Mouse (Mus musculus) hindbrain, embryonic 11.5 days (tissue): ENCODE results near the gene Zfpm1. TPM values are rescaled to one million over a fixed set of nuclear protein-coding genes. Genes with fewer than 3 reads are reported as not detected.

ENCODE experiments used
- ATAC-seq: fragments of 200-750 bp; cut with Nextera tagmentation; 2 replicates; pipeline ENCODE4 v1.8.0; 2017; ENCODE audit warnings: mild to moderate bottlenecking, moderate TSS enrichment, moderate library complexity; ENCODE audit not compliant: low FRiP score
- DNase-seq: peaks from one replicate; pipeline ENCODE4 v3.0.0-alpha.2; 2015; ENCODE audit warnings: low spot score
- H3K27ac ChIP-seq: fragments of 300-500 bp; sonication (generic); 2 replicates; pipeline ENCODE4 v1.5.1; 2014; ENCODE audit warnings: mild to moderate bottlenecking, low read depth, low read length
- H3K27me3 ChIP-seq: fragments of 300-500 bp; sonication (generic); 2 replicates; pipeline ENCODE4 v1.6.1; 2014; ENCODE audit warnings: mild to moderate bottlenecking, low read length, moderate library complexity, mixed read lengths; ENCODE audit not compliant: control insufficient read depth, insufficient read depth
- H3K36me3 ChIP-seq: fragments of 300-500 bp; sonication (generic); 2 replicates; pipeline ENCODE4 v1.6.1; 2014; ENCODE audit warnings: mild to moderate bottlenecking, low read length, moderate library complexity, mixed read lengths; ENCODE audit not compliant: control insufficient read depth, insufficient read depth
- H3K4me1 ChIP-seq: fragments of 300-500 bp; sonication (generic); replicated peaks from 2 replicates; pipeline ENCODE4 v1.6.1; 2014; ENCODE audit warnings: low read length, mixed read lengths; ENCODE audit not compliant: control insufficient read depth, insufficient read depth
- H3K4me2 ChIP-seq: fragments of 300-500 bp; sonication (generic); replicated peaks from 2 replicates; pipeline ENCODE4 v1.6.1; 2014; ENCODE audit warnings: mild to moderate bottlenecking, low read depth, low read length
- H3K4me3 ChIP-seq: fragments of 300-500 bp; sonication (generic); 2 replicates; pipeline ENCODE4 v1.5.1; 2014; ENCODE audit warnings: low read depth, low read length
- H3K9ac ChIP-seq: fragments of 300-500 bp; sonication (generic); 2 replicates; pipeline ENCODE4 v1.6.1; 2014; ENCODE audit warnings: low read depth, low read length
- H3K9me3 ChIP-seq: fragments of 300-500 bp; sonication (generic); 2 replicates; pipeline ENCODE4 v1.6.1; 2016; ENCODE audit warnings: low read length; ENCODE audit not compliant: control insufficient read depth
- WGBS: fragments of 180-500 bp; shearing (Covaris S2); extraction: QIAGEN DNeasy Blood & Tissue Kit; methylation state at CpG from one replicate; pipeline ENCODE4 v1.1.7; 2014; 5-methylcytosine and 5-hydroxymethylcytosine counted together
- polyA plus RNA-seq: library from polyadenylated mRNA; unstranded; fragments of >200 nt; fragmentation: Nextera tagmentation; extraction: Ambion mirVana; gene quantifications from 2 replicates; pipeline ENCODE4 v1.2.1, GENCODE M21; 2014

Gene Zfpm1
- polyA plus RNA-seq, 1 experiment from 2014 or later = 1.9 TPM

GRCm38 (mm10) chr8:122284659-122285261 is 2.8 kb downstream of the Zfpm1 start:
- Histone ChIP-seq H3K4me1 (peaks cover 15% of the 10 kb centered on the region), H3K4me3 (peak overlapping the region; percentile 65), H3K36me3 (no peaks in the 10 kb centered on the region), H3K4me2 (peak overlapping the region; percentile 98), H3K9ac (peak overlapping the region; percentile 70; the same call in 1 of the 2 replicates), H3K27ac (peak overlapping the region; percentile 77), H3K9me3 (no peaks in the 10 kb centered on the region), H3K27me3 (peaks cover 20% of the 10 kb centered on the region)
- ATAC-seq (no peak), DNase-seq (peak; percentile 54)
- WGBS = 9% methylated on average over 21 of the region's 21 CpGs

DNA sequence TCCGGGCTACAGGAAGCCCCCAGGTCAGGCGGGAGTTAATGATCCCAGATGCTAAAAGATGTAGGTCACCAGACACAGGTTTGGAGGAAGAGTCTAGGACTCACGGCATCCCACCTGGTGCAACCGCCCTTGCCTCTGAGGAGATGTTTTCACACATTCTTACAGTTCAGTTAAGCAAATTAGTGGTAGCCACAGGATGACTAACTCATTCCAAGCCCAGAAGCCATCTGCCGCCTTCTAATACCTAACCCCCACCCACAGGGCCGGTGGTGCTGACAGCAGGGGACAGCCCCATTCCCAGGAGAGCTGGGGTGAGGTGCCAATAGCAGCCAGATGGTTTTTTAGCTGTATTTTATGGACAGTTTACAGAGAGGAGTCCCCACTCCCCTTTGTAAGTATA is 3.8 kb downstream of the Zfpm1 start:
- no peak for ATAC-seq
- H3K27ac ChIP-seq = no peak overlapping the region
- peaks cover 20% of the 10 kb centered on the region for H3K27me3 ChIP-seq
- H3K4me1 ChIP-seq = peaks cover 13% of the 10 kb centered on the region
- no peak overlapping the region for H3K4me2 ChIP-seq
- no peaks in the 10 kb centered on the region for H3K9me3 ChIP-seq
- 58% methylated on average over 6 of the region's 6 CpGs for WGBS
- no peak overlapping the region for H3K9ac ChIP-seq
- no peak overlapping the region for H3K4me3 ChIP-seq
- no peak for DNase-seq
- H3K36me3 ChIP-seq = no peaks in the 10 kb centered on the region

DNA sequence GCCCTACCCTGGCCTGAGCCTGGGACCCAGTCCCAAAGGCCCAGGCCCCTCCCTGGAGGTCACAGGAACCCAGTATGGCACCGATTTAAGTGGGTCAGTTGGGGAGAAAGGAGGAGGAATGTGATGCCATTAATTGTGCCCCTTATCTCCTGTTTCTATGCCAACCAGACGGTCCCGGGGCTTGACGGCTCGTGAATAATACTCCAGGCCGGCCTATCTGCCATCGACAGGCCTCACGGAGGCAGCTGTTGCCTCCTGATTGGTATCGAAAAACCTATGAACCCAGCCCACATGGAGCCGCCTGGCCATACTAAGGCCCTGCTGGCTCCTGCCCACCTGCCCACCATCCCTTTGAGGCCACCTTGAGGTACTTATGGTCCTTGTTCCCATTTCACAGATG is 5.0 kb downstream of the Zfpm1 start:
- DNase-seq (no peak), ATAC-seq (no peak)
- Histone ChIP-seq H3K9me3 (no peaks in the 10 kb centered on the region), H3K4me1 (peaks cover 16% of the 10 kb centered on the region), H3K27me3 (peaks cover 20% of the 10 kb centered on the region), H3K27ac (no peak overlapping the region), H3K4me2 (0 out of 2 replicates have a peak overlapping the region, but pooled peaks have one; percentile 11), H3K4me3 (no peak overlapping the region), H3K9ac (no peak overlapping the region), H3K36me3 (no peaks in the 10 kb centered on the region)
- 82% methylated on average over 10 of the region's 10 CpGs for whole genome bisulfite sequencing

- no peaks in the 10 kb centered on the region for H3K36me3 ChIP-seq
- WGBS = 77% methylated on average over 8 of the region's 8 CpGs
- peaks cover 16% of the 10 kb centered on the region for H3K4me1 ChIP-seq
- H3K27ac ChIP-seq = no peak overlapping the region
- H3K27me3 ChIP-seq = peaks cover 17% of the 10 kb centered on the region; the same call in 1 of the 2 replicates
- H3K4me2 ChIP-seq = no peak overlapping the region
- H3K9ac ChIP-seq = no peak overlapping the region
- no peak for ATAC-seq
- no peak for DNase-seq
- no peaks in the 10 kb centered on the region for H3K9me3 ChIP-seq
- no peak overlapping the region for H3K4me3 ChIP-seq
Observed at GRCm38 (mm10) chr8:122287742-122288141, 5.8 kb downstream of the Zfpm1 start.

- Histone ChIP-seq H3K27ac (no peak overlapping the region), H3K4me1 (peaks cover 10% of the 10 kb centered on the region), H3K9me3 (no peaks in the 10 kb centered on the region), H3K27me3 (peaks cover 12% of the 10 kb centered on the region; the same call in 1 of the 2 replicates), H3K4me3 (no peak overlapping the region), H3K4me2 (no peak overlapping the region), H3K9ac (no peak overlapping the region), H3K36me3 (no peaks in the 10 kb centered on the region)
- DNase-seq (no peak), ATAC-seq (no peak)
- WGBS = 87% methylated on average over 3 of the region's 3 CpGs
Observed at GRCm38 (mm10) chr8:122288344-122288743, 6.4 kb downstream of the Zfpm1 start.

DNA sequence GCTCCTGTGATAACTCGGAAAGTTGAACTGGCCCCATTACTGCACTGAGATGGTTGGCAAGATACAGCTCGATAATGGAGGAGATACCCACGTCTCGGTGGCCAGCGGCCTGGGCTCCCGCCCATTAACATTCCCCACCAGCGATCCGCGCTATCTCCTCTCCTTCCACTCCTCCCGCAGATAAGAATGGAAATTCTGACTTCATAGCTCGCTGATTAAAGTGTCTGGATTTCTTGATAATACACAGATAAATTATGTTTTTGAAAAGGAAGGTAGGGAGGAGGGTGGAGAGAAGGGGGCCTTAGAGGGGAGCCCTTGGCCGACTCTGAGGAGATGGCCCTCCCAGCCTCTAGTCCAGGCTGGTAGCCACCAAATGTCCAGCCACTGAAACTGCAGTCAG is 9.1 kb downstream of the Zfpm1 start:
- Histone ChIP-seq H3K4me3 (no peak overlapping the region), H3K9ac (no peak overlapping the region), H3K4me1 (peaks cover 8% of the 10 kb centered on the region), H3K36me3 (no peaks in the 10 kb centered on the region), H3K27ac (peak overlapping the region; percentile 56), H3K27me3 (no peaks in the 10 kb centered on the region), H3K4me2 (no peak overlapping the region), H3K9me3 (no peaks in the 10 kb centered on the region)
- WGBS = 81% methylated on average over 12 of the region's 12 CpGs
- no peak for ATAC-seq
- no peak for DNase-seq

DNA sequence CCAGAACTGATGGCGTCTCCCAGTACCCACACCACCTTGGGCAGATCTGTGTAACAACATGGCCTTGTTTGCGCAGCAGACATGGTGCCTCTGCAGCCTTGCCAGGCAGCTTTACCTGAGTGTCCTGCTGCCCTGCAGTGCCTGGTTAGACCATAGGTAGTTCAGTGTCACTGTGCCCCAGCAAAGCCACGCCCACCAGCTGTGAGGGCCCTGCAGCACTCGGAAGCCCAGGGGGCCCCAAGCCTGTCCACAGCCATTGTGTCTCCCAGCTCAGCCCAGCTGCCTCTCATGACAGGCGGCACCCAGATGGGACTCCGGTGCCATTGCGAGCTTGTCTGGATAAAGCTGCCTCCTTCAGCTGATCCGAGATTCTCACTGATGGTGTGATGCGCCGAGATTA is 9.6 kb downstream of the Zfpm1 start:
- Histone ChIP-seq H3K27me3 (no peaks in the 10 kb centered on the region), H3K4me2 (no peak overlapping the region), H3K27ac (peak overlapping the region; percentile 56), H3K9me3 (no peaks in the 10 kb centered on the region), H3K9ac (0 out of 2 replicates have a peak overlapping the region, but pooled peaks have one; percentile 40), H3K36me3 (no peaks in the 10 kb centered on the region), H3K4me3 (no peak overlapping the region), H3K4me1 (peaks cover 10% of the 10 kb centered on the region)
- WGBS = 39% methylated on average over 10 of the region's 10 CpGs
- ATAC-seq (peak; percentile 46; the same call in 1 of the 2 replicates), DNase-seq (peak; percentile 62)

DNA sequence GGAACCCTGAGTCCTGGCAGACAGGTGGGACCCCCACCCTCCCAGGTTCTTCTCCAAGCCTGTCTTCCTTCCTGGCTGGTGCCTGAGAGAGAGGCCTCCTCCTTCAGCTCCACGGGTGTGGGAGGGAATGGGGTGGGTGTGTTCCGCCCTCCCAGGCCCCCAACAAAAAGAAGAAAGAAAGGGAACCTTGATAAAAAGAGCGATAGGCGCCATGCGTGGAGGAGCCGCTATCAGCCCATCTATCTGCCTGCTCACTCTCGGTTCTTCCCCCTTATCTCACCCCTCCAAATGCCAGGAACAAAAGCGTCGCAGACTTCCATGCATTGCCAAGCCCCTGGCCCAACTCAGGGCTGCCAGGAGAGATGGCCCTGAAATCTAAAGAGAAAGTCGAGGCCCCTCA is 11.5 kb downstream of the Zfpm1 start:
- no peak for ATAC-seq
- Histone ChIP-seq H3K27me3 (no peaks in the 10 kb centered on the region), H3K9me3 (no peaks in the 10 kb centered on the region), H3K4me1 (peaks cover 15% of the 10 kb centered on the region), H3K4me3 (no peak overlapping the region), H3K27ac (peak overlapping the region; percentile 17; the same call in 1 of the 2 replicates), H3K9ac (no peak overlapping the region), H3K4me2 (no peak overlapping the region), H3K36me3 (no peaks in the 10 kb centered on the region)
- DNase-seq = no peak
- 65% methylated on average over 10 of the region's 10 CpGs for WGBS

- Histone ChIP-seq H3K4me2 (no peak overlapping the region), H3K4me3 (no peak overlapping the region), H3K4me1 (peaks cover 15% of the 10 kb centered on the region), H3K9me3 (no peaks in the 10 kb centered on the region), H3K27ac (no peak overlapping the region), H3K36me3 (no peaks in the 10 kb centered on the region), H3K27me3 (no peaks in the 10 kb centered on the region), H3K9ac (no peak overlapping the region)
- ATAC-seq (peak; percentile 68), DNase-seq (peak; percentile 40)
- 3% methylated on average over 7 of the region's 7 CpGs for WGBS
Observed at GRCm38 (mm10) chr8:122294273-122294683, 12.3 kb downstream of the Zfpm1 start.
